Mouse (Mus musculus): Measurements from ENCODE around the gene Sec24c.

DNA sequence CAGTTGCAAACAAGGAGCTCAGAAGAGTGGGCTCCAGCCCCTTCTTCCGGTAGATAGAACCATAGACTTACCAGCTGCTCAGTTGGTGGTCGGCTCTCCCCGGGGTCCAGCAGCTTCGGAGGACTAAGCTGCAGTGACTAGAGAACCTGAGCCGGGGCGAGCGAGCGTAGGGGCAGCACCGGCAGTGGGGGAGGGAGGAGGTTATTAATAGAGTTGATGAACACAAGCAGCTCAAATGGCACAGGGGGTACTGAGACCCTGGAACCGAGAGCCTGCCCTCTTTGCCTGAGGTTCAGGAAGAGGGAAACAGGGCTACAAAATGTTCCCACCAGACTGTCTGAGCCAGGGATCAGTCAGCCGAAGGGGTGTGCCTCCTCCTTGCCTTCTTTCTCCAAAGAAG is 17.7 kb upstream of the Sec24c start, which contains the start of gene Myoz1:
- TF ChIP-seq GATA1 (IDR thresholded peaks at IDR 0.05; ENCODE audit: low read length) (no peak), TAL1 (IDR thresholded peaks at IDR 0.05; ENCODE audit: low read length) (no peak)
